Mouse (Mus musculus): ENCODE data around the gene Ly6g5b.

Gene Ly6g5b

GRCm38 (mm10) chr17:35115046-35116019 is at the start of gene Ly6g5b:
Gene Ly6g5b (minus strand): TSS chr17:35115428.
- no peak for DNase-seq

- no peak for DNase-seq
Observed at GRCm38 (mm10) chr17:35164218-35164567, 49.0 kb upstream of the Ly6g5b start.

- no peak for DNase-seq
Observed at GRCm38 (mm10) chr17:35163326-35164081, 48.3 kb upstream of the Ly6g5b start.

GRCm38 (mm10) chr17:35162730-35163129 is 47.5 kb upstream of the Ly6g5b start:
- no peak for DNase-seq

- no peak for DNase-seq
Observed at GRCm38 (mm10) chr17:35162121-35162520, 46.9 kb upstream of the Ly6g5b start.

GRCm38 (mm10) chr17:35161421-35161820 is 46.2 kb upstream of the Ly6g5b start:
- no peak for DNase-seq

GRCm38 (mm10) chr17:35159638-35160037 is 44.4 kb upstream of the Ly6g5b start:
- DNase-seq: no peak

GRCm38 (mm10) chr17:35158850-35159593 is 43.8 kb upstream of the Ly6g5b start:
- no peak for DNase-seq

- DNase-seq: no peak
Observed at GRCm38 (mm10) chr17:35157661-35158175, 42.5 kb upstream of the Ly6g5b start.

- no peak for DNase-seq
Observed at GRCm38 (mm10) chr17:35157254-35157653, 42.0 kb upstream of the Ly6g5b start.

GRCm38 (mm10) chr17:35156461-35157200 is 41.4 kb upstream of the Ly6g5b start:
- no peak for DNase-seq

- DNase-seq: no peak
Observed at GRCm38 (mm10) chr17:35155451-35155850, 40.2 kb upstream of the Ly6g5b start.

- no peak for DNase-seq
Observed at GRCm38 (mm10) chr17:35154616-35155015, 39.4 kb upstream of the Ly6g5b start.

GRCm38 (mm10) chr17:35153931-35154330 is 38.7 kb upstream of the Ly6g5b start:
- no peak for DNase-seq

GRCm38 (mm10) chr17:35153077-35153476 is 37.8 kb upstream of the Ly6g5b start:
- no peak for DNase-seq

GRCm38 (mm10) chr17:35152121-35152520 is 36.9 kb upstream of the Ly6g5b start:
- DNase-seq: no peak

- no peak for DNase-seq
Observed at GRCm38 (mm10) chr17:35147922-35148639, 32.9 kb upstream of the Ly6g5b start.

GRCm38 (mm10) chr17:35147348-35147747 is 32.1 kb upstream of the Ly6g5b start:
- no peak for DNase-seq

- DNase-seq: no peak
Observed at GRCm38 (mm10) chr17:35146139-35146538, 30.9 kb upstream of the Ly6g5b start.

GRCm38 (mm10) chr17:35141971-35142370 is 26.7 kb upstream of the Ly6g5b start:
- no peak for DNase-seq

- DNase-seq: no peak
Observed at GRCm38 (mm10) chr17:35140490-35140996, 25.3 kb upstream of the Ly6g5b start.

Data from layer of hippocampus, adult 9-11 months (tissue).